Mouse (Mus musculus): ENCODE data around the gene Bcl7c.

- no peak for TF ChIP-seq CTCF (IDR thresholded peaks at IDR 0.05)
- TF ChIP-seq EP300 (IDR thresholded peaks at IDR 0.05; ENCODE audit: insufficient read depth, low read depth, low read length): no peak
- no peak for TF ChIP-seq POLR2A (IDR thresholded peaks at IDR 0.05; ENCODE audit: insufficient read depth, low read depth, low read length)
Observed at GRCm38 (mm10) chr7:127675391-127675811, 33.3 kb downstream of the Bcl7c start.
